Mouse (Mus musculus) neural tube, embryonic 15.5 days (tissue): Measurements from ENCODE around the gene Myog. TPM values are rescaled to one million over a fixed set of nuclear protein-coding genes. Genes with fewer than 3 reads are reported as not detected.

ENCODE experiments used
- polyA plus RNA-seq: library from polyadenylated mRNA; unstranded; fragments of >200 nt; fragmentation: Nextera tagmentation; extraction: Ambion mirVana; gene quantifications from 2 replicates; pipeline ENCODE4 v1.2.1, GENCODE M21; 2015

The Myog gene
- polyA plus RNA-seq, 1 experiment from 2014 or later, result 9.9 TPM

Other genes with a start within 250 kb of the Myog start
- gene Btg2, start 210.9 kb upstream of the Myog start, polyA plus RNA-seq, result 20.6 and 29.3 TPM in 2 replicates
- gene Chit1, start 178.7 kb upstream of the Myog start, polyA plus RNA-seq, result 0.87 and 0.89 TPM in 2 replicates
- gene Chil1, start 107.8 kb upstream of the Myog start, polyA plus RNA-seq, result 2.0 and 2.1 TPM in 2 replicates
- 2.7 and 4.4 TPM in 2 replicates for gene Mybph, start 96.5 kb upstream of the Myog start, polyA plus RNA-seq
- gene Adora1, start 54.6 kb upstream of the Myog start, polyA plus RNA-seq, result 23.8 and 28.8 TPM in 2 replicates
- gene Ppfia4, start 42.9 kb downstream of the Myog start, polyA plus RNA-seq, result 29.1 and 31.6 TPM in 2 replicates
- 110 and 112 TPM in 2 replicates for gene Tmem183a, start 72.0 kb downstream of the Myog start, polyA plus RNA-seq
- not detected in 2 replicates for gene 4933406M09Rik, start 96.0 kb downstream of the Myog start, polyA plus RNA-seq
- gene Cyb5r1, start 115.6 kb downstream of the Myog start, polyA plus RNA-seq, result 18.6 and 24.3 TPM in 2 replicates
- gene Adipor1, start 125.4 kb downstream of the Myog start, polyA plus RNA-seq, result 84.7 and 86.0 TPM in 2 replicates
- 35.6 and 36.7 TPM in 2 replicates for gene Klhl12, start 165.5 kb downstream of the Myog start, polyA plus RNA-seq
- 70.1 and 76.8 TPM in 2 replicates for gene Rabif, start 204.7 kb downstream of the Myog start, polyA plus RNA-seq